Mouse (Mus musculus): ENCODE data around the gene Prkn. TPM values are rescaled to one million over a fixed set of nuclear protein-coding genes. Genes with fewer than 3 reads are reported as not detected.
A peak's percentile ranks its signal among the peaks of the same experiment; 100 is the strongest.

Prkn gene
- polyA plus RNA-seq, 1 experiment from 2014 or later = 2.8 TPM

DNA sequence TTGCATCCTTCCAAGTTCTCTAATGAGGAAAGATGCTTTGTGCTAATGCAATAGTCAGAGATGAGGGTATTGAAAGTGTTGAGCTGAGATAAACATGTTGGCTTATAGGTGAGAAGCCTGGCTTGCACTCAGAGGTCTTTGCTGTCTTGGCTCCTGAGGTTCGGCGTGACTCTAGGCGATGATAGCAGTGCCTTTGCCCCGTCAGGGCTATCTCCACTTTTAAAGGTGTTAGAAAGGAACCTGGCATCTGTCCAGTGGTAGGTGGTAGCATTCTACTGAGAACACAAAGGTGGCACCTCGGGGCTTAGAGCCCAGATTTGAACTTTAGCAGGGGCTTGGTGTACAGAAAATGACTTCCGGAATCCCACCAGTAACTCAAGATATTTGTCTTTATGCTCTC lies 554.4 kb downstream of the Prkn start:
- ATAC-seq (ENCODE audit: low FRiP score, low TSS enrichment) = no peak
- WGBS = 91% methylated on average over 6 of the region's 6 CpGs

DNA sequence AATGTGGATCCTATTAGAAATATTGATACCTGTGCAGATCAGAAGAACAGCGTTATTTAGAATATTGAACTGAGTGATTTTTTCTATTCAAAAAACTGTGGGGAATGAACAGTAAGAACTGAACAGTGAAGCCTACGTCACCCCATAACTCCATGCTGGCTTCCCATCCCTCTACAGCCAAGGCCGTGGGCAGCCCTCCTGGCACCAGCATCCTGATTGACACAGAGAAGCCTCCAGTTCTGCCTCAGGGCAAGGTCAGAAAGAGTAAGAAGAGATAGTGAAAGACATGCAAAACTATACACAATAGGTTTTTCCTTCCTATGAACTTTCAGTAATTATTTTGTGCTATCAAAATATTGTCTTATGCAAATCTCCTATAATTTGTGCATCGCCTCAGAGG lies 557.5 kb downstream of the Prkn start:
- Histone ChIP-seq H3K4me1 (ENCODE audit: insufficient read depth, low read length) (0 out of 2 replicates have a peak, but pooled peaks cover 3% of the 10 kb centered on the region), H3K36me3 (ENCODE audit: insufficient read depth, low read length) (no peaks in the 10 kb centered on the region), H3K27ac (ENCODE audit: low read length) (no peak overlapping the region), H3K27me3 (ENCODE audit: insufficient read depth, low read length) (no peaks in the 10 kb centered on the region), H3K9me3 (ENCODE audit: low read length) (no peaks in the 10 kb centered on the region), H3K4me3 (ENCODE audit: low read length) (no peak overlapping the region), H3K4me2 (replicated peaks; ENCODE audit: low read depth, low read length) (no peak overlapping the region), H3K9ac (replicated peaks; ENCODE audit: low read length) (no peak overlapping the region)
- no peak for ATAC-seq (ENCODE audit: low FRiP score, low TSS enrichment)
- 86% methylated on average over 4 of the region's 4 CpGs for WGBS

More for the DNA sequence above, 554.4 kb downstream of the Prkn start:
- Histone ChIP-seq H3K36me3 (ENCODE audit: insufficient read depth, low read length) (no peaks in the 10 kb centered on the region), H3K4me3 (ENCODE audit: low read length) (no peak overlapping the region), H3K9me3 (ENCODE audit: low read length) (no peaks in the 10 kb centered on the region; the same call in 1 of the 2 replicates), H3K9ac (replicated peaks; ENCODE audit: low read length) (no peak overlapping the region), H3K4me2 (replicated peaks; ENCODE audit: low read depth, low read length) (no peak overlapping the region), H3K4me1 (ENCODE audit: insufficient read depth, low read length) (0 out of 2 replicates have a peak, but pooled peaks cover 3% of the 10 kb centered on the region), H3K27ac (ENCODE audit: low read length) (no peak overlapping the region), H3K27me3 (ENCODE audit: insufficient read depth, low read length) (no peaks in the 10 kb centered on the region)

DNA sequence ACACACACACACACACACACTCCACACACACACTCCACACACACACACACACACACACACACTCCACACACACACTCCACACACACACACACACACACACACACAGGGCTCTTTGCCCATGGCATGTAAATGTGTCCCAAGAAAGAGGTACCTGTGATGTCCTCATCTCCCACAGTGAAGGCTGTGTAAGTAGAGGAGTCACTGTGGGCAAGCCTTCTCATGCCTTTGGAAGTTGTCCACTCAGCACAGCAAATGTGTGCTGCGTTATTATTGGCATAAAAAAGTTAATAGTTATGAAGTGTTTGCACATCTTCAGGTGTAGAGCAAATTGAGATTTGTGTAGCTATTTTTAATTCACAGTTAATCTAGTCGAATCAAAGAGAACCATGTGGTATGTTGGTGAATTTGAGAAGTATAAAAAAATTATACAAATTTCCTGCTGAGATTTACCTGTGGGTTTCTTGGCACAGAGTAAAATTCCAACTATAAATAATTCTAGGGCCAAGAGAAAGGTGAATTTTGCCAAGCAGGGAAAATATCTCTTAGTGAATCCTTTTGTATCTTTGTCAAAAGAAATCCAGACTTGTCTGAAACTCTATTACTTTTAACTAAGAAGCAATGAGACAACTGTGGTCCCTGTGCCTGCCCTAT lies 562.2 kb downstream of the Prkn start:
- Histone ChIP-seq H3K36me3 (ENCODE audit: insufficient read depth, low read length) (no peaks in the 10 kb centered on the region), H3K4me2 (replicated peaks; ENCODE audit: low read depth, low read length) (no peak overlapping the region), H3K9me3 (ENCODE audit: low read length) (no peaks in the 10 kb centered on the region), H3K4me1 (ENCODE audit: insufficient read depth, low read length) (no peaks in the 10 kb centered on the region), H3K4me3 (ENCODE audit: low read length) (no peak overlapping the region), H3K27ac (ENCODE audit: low read length) (no peak overlapping the region), H3K27me3 (ENCODE audit: insufficient read depth, low read length) (no peaks in the 10 kb centered on the region), H3K9ac (replicated peaks; ENCODE audit: low read length) (no peak overlapping the region)
- 90% methylated on average over 2 of the region's 2 CpGs for WGBS
- no peak for ATAC-seq (ENCODE audit: low FRiP score, low TSS enrichment)

DNA sequence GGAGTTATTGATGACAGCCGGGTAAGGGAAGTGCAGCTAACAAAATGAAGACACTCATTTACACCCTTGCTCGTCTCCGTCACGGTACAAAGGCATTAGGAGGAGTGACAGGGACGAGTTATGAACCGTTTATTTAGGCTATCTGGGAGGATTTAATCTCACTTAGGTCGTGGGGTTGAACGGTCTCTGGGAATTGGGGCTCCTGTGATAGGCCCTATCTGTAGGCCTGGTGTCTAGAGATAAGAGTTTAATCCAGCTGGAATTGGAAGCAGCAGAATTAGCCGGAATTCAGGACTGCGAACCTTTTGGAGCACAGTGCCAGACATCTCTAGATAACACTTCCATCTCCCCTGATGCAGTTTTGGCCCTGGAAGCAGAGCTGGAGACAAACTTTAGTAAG lies 571.2 kb downstream of the Prkn start:
- Histone ChIP-seq H3K36me3 (ENCODE audit: insufficient read depth, low read length) (no peaks in the 10 kb centered on the region), H3K27me3 (ENCODE audit: insufficient read depth, low read length) (no peaks in the 10 kb centered on the region), H3K4me3 (ENCODE audit: low read length) (no peak overlapping the region), H3K4me1 (ENCODE audit: insufficient read depth, low read length) (no peaks in the 10 kb centered on the region), H3K9ac (replicated peaks; ENCODE audit: low read length) (no peak overlapping the region), H3K4me2 (replicated peaks; ENCODE audit: low read depth, low read length) (no peak overlapping the region), H3K27ac (ENCODE audit: low read length) (no peak overlapping the region), H3K9me3 (ENCODE audit: low read length) (no peaks in the 10 kb centered on the region)
- WGBS = 29% methylated on average over 10 of the region's 10 CpGs
- no peak for ATAC-seq (ENCODE audit: low FRiP score, low TSS enrichment)

DNA sequence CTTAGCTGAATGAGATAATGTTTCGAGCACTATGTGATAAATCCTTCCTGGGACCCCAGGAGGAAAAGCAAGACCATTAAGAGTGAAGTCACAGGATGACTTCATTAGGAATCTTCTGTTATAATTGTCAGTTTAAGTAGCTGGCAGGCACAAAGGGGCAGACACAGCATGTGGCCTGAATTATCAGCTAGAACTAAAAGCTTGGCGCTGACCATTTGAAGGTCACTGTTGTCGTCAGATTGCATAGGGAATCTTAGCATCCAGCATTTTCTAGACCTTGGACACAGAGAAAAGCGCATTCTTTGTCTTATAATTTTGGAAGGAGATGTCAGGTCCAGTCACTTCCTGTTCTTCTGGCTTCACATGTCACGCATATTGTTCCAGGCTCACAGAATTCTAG lies 573.5 kb downstream of the Prkn start:
- Histone ChIP-seq H3K4me2 (replicated peaks; ENCODE audit: low read depth, low read length) (no peak overlapping the region), H3K4me1 (ENCODE audit: insufficient read depth, low read length) (no peaks in the 10 kb centered on the region), H3K4me3 (ENCODE audit: low read length) (no peak overlapping the region), H3K27ac (ENCODE audit: low read length) (no peak overlapping the region), H3K9ac (replicated peaks; ENCODE audit: low read length) (no peak overlapping the region), H3K36me3 (ENCODE audit: insufficient read depth, low read length) (no peaks in the 10 kb centered on the region), H3K27me3 (ENCODE audit: insufficient read depth, low read length) (no peaks in the 10 kb centered on the region), H3K9me3 (ENCODE audit: low read length) (no peaks in the 10 kb centered on the region)
- 65% methylated on average over 5 of the region's 5 CpGs for WGBS
- no peak for ATAC-seq (ENCODE audit: low FRiP score, low TSS enrichment)

DNA sequence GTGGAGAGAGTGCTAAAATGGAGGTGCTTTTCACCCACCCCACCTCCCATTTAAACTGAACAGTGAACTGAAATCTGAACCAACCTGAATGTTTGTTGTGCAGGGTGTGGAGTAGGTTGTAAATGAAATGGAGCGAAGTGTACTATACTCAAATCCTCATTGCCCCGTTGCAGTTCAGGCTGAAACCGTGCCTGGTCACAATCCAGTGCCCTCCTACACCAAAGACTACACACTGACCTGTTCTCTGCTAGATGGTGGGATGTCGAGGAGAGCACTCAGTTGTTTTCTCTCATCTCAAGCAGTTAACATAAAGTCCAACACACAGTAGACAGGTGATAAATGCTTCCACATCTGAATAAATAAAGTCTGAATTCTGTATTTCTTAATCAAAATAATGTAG lies 574.1 kb downstream of the Prkn start:
- peak; percentile 86 for ATAC-seq (ENCODE audit: low FRiP score, low TSS enrichment)
- Histone ChIP-seq H3K4me3 (ENCODE audit: low read length) (no peak overlapping the region), H3K9me3 (ENCODE audit: low read length) (no peaks in the 10 kb centered on the region), H3K36me3 (ENCODE audit: insufficient read depth, low read length) (no peaks in the 10 kb centered on the region), H3K9ac (replicated peaks; ENCODE audit: low read length) (no peak overlapping the region), H3K27me3 (ENCODE audit: insufficient read depth, low read length) (no peaks in the 10 kb centered on the region), H3K27ac (ENCODE audit: low read length) (no peak overlapping the region), H3K4me2 (replicated peaks; ENCODE audit: low read depth, low read length) (no peak overlapping the region), H3K4me1 (ENCODE audit: insufficient read depth, low read length) (no peaks in the 10 kb centered on the region)
- WGBS = 21% methylated on average over 4 of the region's 4 CpGs

DNA sequence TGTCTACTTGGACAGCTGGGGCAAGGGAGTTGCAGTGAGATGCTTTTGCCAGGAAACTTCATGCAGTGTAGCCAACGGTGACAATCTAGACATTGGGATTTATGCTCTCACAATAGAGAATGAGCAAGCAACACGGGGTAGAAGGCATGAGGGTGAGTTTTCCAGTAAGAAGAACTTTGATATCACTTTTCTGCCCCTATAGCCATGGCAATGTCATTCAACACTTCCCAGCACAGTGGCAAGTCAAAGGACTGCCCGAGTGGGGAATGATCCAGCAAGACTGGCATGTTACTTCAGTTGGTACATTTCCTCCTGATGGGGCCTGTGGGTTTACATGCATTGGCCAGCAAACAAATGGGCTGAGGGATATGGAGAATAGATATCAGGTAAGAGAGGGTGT lies 577.0 kb downstream of the Prkn start:
- H3K4me2 ChIP-seq (replicated peaks; ENCODE audit: low read depth, low read length) = no peak overlapping the region
- H3K27ac ChIP-seq (ENCODE audit: low read length) = no peak overlapping the region
- H3K9ac ChIP-seq (replicated peaks; ENCODE audit: low read length) = no peak overlapping the region
- no peaks in the 10 kb centered on the region for H3K9me3 ChIP-seq (ENCODE audit: low read length)
- 26% methylated on average over 3 of the region's 3 CpGs for WGBS
- no peaks in the 10 kb centered on the region for H3K36me3 ChIP-seq (ENCODE audit: insufficient read depth, low read length)
- no peak overlapping the region for H3K4me3 ChIP-seq (ENCODE audit: low read length)
- no peaks in the 10 kb centered on the region for H3K4me1 ChIP-seq (ENCODE audit: insufficient read depth, low read length)
- ATAC-seq (ENCODE audit: low FRiP score, low TSS enrichment) = peak; percentile 56; the same call in 1 of the 2 replicates
- no peaks in the 10 kb centered on the region for H3K27me3 ChIP-seq (ENCODE audit: insufficient read depth, low read length)

DNA sequence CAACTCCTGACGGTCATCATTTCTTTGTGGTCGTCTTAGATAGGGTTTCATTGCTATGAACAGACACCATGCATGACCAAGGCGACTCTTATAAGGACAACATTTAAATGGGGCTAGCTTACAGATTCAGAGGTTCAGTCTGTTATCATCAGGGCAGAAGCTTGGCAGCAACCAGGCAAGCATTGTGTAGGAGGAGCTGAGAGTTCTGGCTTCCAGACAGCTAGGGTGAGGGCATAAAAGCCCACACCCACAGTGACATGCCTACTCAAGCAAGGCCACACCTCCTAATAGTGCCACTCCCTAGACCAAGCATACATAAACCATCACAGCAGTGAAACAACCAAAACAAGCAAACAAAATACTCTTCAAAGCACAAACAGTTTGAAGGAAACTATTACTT lies 579.3 kb downstream of the Prkn start:
- Histone ChIP-seq H3K27me3 (ENCODE audit: insufficient read depth, low read length) (no peaks in the 10 kb centered on the region), H3K9me3 (ENCODE audit: low read length) (no peaks in the 10 kb centered on the region)
- ATAC-seq (ENCODE audit: low FRiP score, low TSS enrichment) = no peak

DNA sequence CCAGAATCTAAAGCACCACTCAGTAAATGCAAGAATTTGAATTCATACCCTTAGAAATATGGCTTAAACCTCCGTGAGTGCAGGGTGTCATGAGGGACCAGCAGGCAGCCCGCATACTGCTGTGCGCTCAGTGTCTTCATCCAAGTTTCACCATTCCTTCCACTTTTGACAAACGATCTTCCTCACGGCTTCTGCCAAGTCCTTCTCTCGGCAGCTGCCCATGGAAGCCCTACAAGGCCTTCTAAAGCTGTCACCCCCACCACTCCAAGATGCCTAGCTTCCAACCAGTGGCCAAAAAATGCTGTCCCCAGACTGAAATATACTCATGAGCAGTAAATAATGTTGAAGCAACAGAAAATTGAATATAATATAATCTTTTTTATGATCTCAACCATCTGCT lies 580.7 kb downstream of the Prkn start:
- H3K27me3 ChIP-seq (ENCODE audit: insufficient read depth, low read length) = no peaks in the 10 kb centered on the region
- H3K9ac ChIP-seq (replicated peaks; ENCODE audit: low read length) = no peak overlapping the region
- no peak for ATAC-seq (ENCODE audit: low FRiP score, low TSS enrichment)
- H3K36me3 ChIP-seq (ENCODE audit: insufficient read depth, low read length) = no peaks in the 10 kb centered on the region
- H3K4me3 ChIP-seq (ENCODE audit: low read length) = no peak overlapping the region
- no peaks in the 10 kb centered on the region for H3K4me1 ChIP-seq (ENCODE audit: insufficient read depth, low read length)
- 67% methylated on average over 6 of the region's 6 CpGs for WGBS
- no peak overlapping the region for H3K4me2 ChIP-seq (replicated peaks; ENCODE audit: low read depth, low read length)
- H3K27ac ChIP-seq (ENCODE audit: low read length) = no peak overlapping the region
- no peaks in the 10 kb centered on the region for H3K9me3 ChIP-seq (ENCODE audit: low read length)

More for the DNA sequence above, 579.3 kb downstream of the Prkn start:
- Histone ChIP-seq H3K36me3 (ENCODE audit: insufficient read depth, low read length) (no peaks in the 10 kb centered on the region), H3K4me1 (ENCODE audit: insufficient read depth, low read length) (no peaks in the 10 kb centered on the region), H3K27ac (ENCODE audit: low read length) (no peak overlapping the region), H3K4me2 (replicated peaks; ENCODE audit: low read depth, low read length) (no peak overlapping the region), H3K9ac (replicated peaks; ENCODE audit: low read length) (no peak overlapping the region), H3K4me3 (ENCODE audit: low read length) (no peak overlapping the region)
- WGBS = 60% methylated on average over 3 of the region's 3 CpGs

DNA sequence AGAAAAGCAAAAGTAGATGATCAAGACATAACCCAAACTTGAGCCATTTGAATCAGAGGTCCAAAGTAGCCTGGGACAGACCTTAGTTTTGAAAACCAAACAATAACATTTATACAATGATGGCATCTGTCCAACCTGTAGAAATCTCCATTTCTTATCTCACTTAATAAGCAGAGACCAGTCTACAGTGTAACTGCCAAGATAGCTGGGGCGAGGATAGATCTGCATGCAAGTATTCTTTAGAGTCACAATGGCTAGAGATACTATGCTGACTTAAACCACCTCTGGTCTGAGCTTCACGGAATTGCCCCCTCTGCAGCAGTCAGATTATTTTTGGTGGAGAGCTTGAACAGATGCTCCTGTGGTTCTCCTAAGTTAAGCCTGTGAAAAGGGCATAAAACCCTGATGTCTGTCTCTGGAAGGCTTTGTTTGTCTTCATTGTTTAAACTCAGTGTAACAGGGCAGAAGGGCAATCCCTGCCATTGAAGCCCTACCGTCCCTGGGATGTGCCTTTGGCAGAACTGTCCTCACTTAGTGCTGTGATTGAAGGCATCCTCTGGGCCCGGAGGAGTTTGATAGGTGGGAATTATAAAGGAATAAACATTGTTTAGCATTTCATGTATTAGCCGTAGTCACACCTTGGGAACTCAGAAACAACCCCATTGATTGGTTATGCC lies 581.2 kb downstream of the Prkn start:
- 56% methylated on average over 5 of the region's 5 CpGs for WGBS

More for the DNA sequence above, 581.2 kb downstream of the Prkn start:
- Histone ChIP-seq H3K27ac (ENCODE audit: low read length) (no peak overlapping the region), H3K36me3 (ENCODE audit: insufficient read depth, low read length) (no peaks in the 10 kb centered on the region), H3K9ac (replicated peaks; ENCODE audit: low read length) (no peak overlapping the region), H3K9me3 (ENCODE audit: low read length) (no peaks in the 10 kb centered on the region), H3K4me1 (ENCODE audit: insufficient read depth, low read length) (no peaks in the 10 kb centered on the region), H3K27me3 (ENCODE audit: insufficient read depth, low read length) (no peaks in the 10 kb centered on the region), H3K4me2 (replicated peaks; ENCODE audit: low read depth, low read length) (no peak overlapping the region), H3K4me3 (ENCODE audit: low read length) (no peak overlapping the region)
- ATAC-seq (ENCODE audit: low FRiP score, low TSS enrichment) = no peak

Data from kidney, embryonic 16.5 days (tissue).